Mouse (Mus musculus) embryonic facial prominence, embryonic 12.5 days (tissue): ENCODE measurements at regions not wholly inside any gene's neighbourhood (a gene's known extent, or its start where the extent isn't known, plus 50 kb on each side); places are given as distances from the start of the nearest gene placed in this dataset.

Experiments
- ATAC-seq: fragments of 200-750 bp; cut with Nextera tagmentation; 2 replicates; pipeline ENCODE4 v1.8.0; 2017; ENCODE audit not compliant: insufficient number of reproducible peaks, insufficient read depth, low FRiP score, low TSS enrichment
- H3K27ac ChIP-seq: fragments of 300-500 bp; sonication (generic); 2 replicates; pipeline ENCODE4 v1.5.1; 2016; ENCODE audit warnings: mild to moderate bottlenecking
- H3K27me3 ChIP-seq: fragments of 300-500 bp; sonication (generic); 2 replicates; pipeline ENCODE4 v1.6.1; 2016; ENCODE audit warnings: mild to moderate bottlenecking, moderate library complexity
- H3K36me3 ChIP-seq: fragments of 300-500 bp; sonication (generic); 2 replicates; pipeline ENCODE4 v1.6.1; 2016; ENCODE audit warnings: mild to moderate bottlenecking
- H3K4me1 ChIP-seq: fragments of 300-500 bp; sonication (generic); 2 replicates; pipeline ENCODE4 v1.6.1; 2016
- H3K4me2 ChIP-seq: fragments of 300-500 bp; sonication (generic); replicated peaks from 2 replicates; pipeline ENCODE4 v1.6.1; 2016; ENCODE audit warnings: mild to moderate bottlenecking, moderate library complexity
- H3K4me3 ChIP-seq: fragments of 300-500 bp; sonication (generic); 2 replicates; pipeline ENCODE4 v1.5.1; 2016; ENCODE audit warnings: mild to moderate bottlenecking
- H3K9ac ChIP-seq: fragments of 300-500 bp; sonication (generic); 2 replicates; pipeline ENCODE4 v1.6.1; 2016; ENCODE audit warnings: mild to moderate bottlenecking, moderate library complexity
- H3K9me3 ChIP-seq: fragments of 300-500 bp; sonication (generic); 2 replicates; pipeline ENCODE4 v1.6.1; 2016; ENCODE audit warnings: mild to moderate bottlenecking, moderate library complexity
- WGBS: fragments of 180-500 bp; shearing (Covaris S2); methylation state at CpG from one replicate; pipeline ENCODE4 v1.1.7; 2016; 5-methylcytosine and 5-hydroxymethylcytosine counted together

- Histone ChIP-seq H3K9me3 (peaks cover 5% of the 10 kb centered on the region; the same call in 1 of the 2 replicates), H3K36me3 (no peaks in the 10 kb centered on the region), H3K27ac (no peak overlapping the region), H3K9ac (no peak overlapping the region), H3K27me3 (no peaks in the 10 kb centered on the region), H3K4me1 (no peaks in the 10 kb centered on the region), H3K4me2 (no peak overlapping the region), H3K4me3 (no peak overlapping the region)
- WGBS: 83% methylated on average over 13 of the region's 13 CpGs
- no peak for ATAC-seq
Measured at GRCm38 (mm10) chr1:42152175-42152790, 543.3 kb upstream of the Pou3f3 start.

GRCm38 (mm10) chr1:42152916-42153315 is 542.7 kb upstream of the Pou3f3 start:
- Histone ChIP-seq H3K9ac (no peak overlapping the region), H3K27me3 (no peaks in the 10 kb centered on the region), H3K36me3 (no peaks in the 10 kb centered on the region), H3K4me3 (no peak overlapping the region), H3K9me3 (peaks cover 5% of the 10 kb centered on the region; the same call in 1 of the 2 replicates), H3K27ac (no peak overlapping the region), H3K4me1 (no peaks in the 10 kb centered on the region), H3K4me2 (no peak overlapping the region)
- ATAC-seq: no peak
- 43% methylated on average over 3 of the region's 3 CpGs for WGBS

GRCm38 (mm10) chr1:42167790-42168572 is 527.6 kb upstream of the Pou3f3 start:
- no peak for ATAC-seq
- no peaks in the 10 kb centered on the region for H3K36me3 ChIP-seq
- no peaks in the 10 kb centered on the region for H3K27me3 ChIP-seq
- no peak overlapping the region for H3K27ac ChIP-seq
- H3K4me2 ChIP-seq: no peak overlapping the region
- H3K9me3 ChIP-seq: no peaks in the 10 kb centered on the region
- H3K4me3 ChIP-seq: no peak overlapping the region
- no peak overlapping the region for H3K9ac ChIP-seq
- no peaks in the 10 kb centered on the region for H3K4me1 ChIP-seq
- 87% methylated on average over 7 of the region's 7 CpGs for WGBS

GRCm38 (mm10) chr1:42169505-42169904 is 526.1 kb upstream of the Pou3f3 start:
- Histone ChIP-seq H3K4me1 (no peaks in the 10 kb centered on the region), H3K9me3 (no peaks in the 10 kb centered on the region), H3K4me2 (no peak overlapping the region), H3K4me3 (no peak overlapping the region), H3K36me3 (no peaks in the 10 kb centered on the region), H3K27me3 (no peaks in the 10 kb centered on the region), H3K27ac (no peak overlapping the region), H3K9ac (no peak overlapping the region)
- ATAC-seq: no peak
- WGBS: 75% methylated on average over 3 of the region's 3 CpGs

- Histone ChIP-seq H3K9ac (no peak overlapping the region), H3K4me2 (no peak overlapping the region), H3K4me3 (no peak overlapping the region), H3K27me3 (no peaks in the 10 kb centered on the region), H3K27ac (no peak overlapping the region), H3K9me3 (no peaks in the 10 kb centered on the region), H3K36me3 (no peaks in the 10 kb centered on the region), H3K4me1 (no peaks in the 10 kb centered on the region)
- no peak for ATAC-seq
Measured at GRCm38 (mm10) chr1:42186295-42186694, 509.3 kb upstream of the Pou3f3 start.

GRCm38 (mm10) chr1:42228098-42228497 is 467.5 kb upstream of the Pou3f3 start:
- Histone ChIP-seq H3K4me1 (peaks cover 3% of the 10 kb centered on the region; the same call in 1 of the 2 replicates), H3K4me3 (no peak overlapping the region), H3K4me2 (no peak overlapping the region), H3K27ac (no peak overlapping the region), H3K9ac (no peak overlapping the region), H3K9me3 (no peaks in the 10 kb centered on the region), H3K27me3 (no peaks in the 10 kb centered on the region), H3K36me3 (no peaks in the 10 kb centered on the region)
- ATAC-seq: no peak
- WGBS: 66% methylated on average over 1 of the region's 1 CpGs

- ATAC-seq: no peak
- Histone ChIP-seq H3K9me3 (no peaks in the 10 kb centered on the region), H3K36me3 (no peaks in the 10 kb centered on the region), H3K4me1 (peaks cover 3% of the 10 kb centered on the region; the same call in 1 of the 2 replicates), H3K4me2 (no peak overlapping the region), H3K27me3 (no peaks in the 10 kb centered on the region), H3K27ac (no peak overlapping the region), H3K4me3 (no peak overlapping the region), H3K9ac (no peak overlapping the region)
- WGBS: 75% methylated on average over 12 of the region's 12 CpGs
Measured at GRCm38 (mm10) chr1:42229711-42230110, 465.9 kb upstream of the Pou3f3 start.

GRCm38 (mm10) chr1:42230469-42231040 is 465.0 kb upstream of the Pou3f3 start:
- H3K4me1 ChIP-seq: peaks cover 3% of the 10 kb centered on the region; the same call in 1 of the 2 replicates
- H3K36me3 ChIP-seq: no peaks in the 10 kb centered on the region
- 93% methylated on average over 21 of the region's 21 CpGs for WGBS
- H3K27ac ChIP-seq: no peak overlapping the region
- ATAC-seq: no peak
- H3K4me2 ChIP-seq: no peak overlapping the region
- H3K9me3 ChIP-seq: no peaks in the 10 kb centered on the region
- H3K9ac ChIP-seq: no peak overlapping the region
- no peak overlapping the region for H3K4me3 ChIP-seq
- no peaks in the 10 kb centered on the region for H3K27me3 ChIP-seq

GRCm38 (mm10) chr1:42231091-42231490 is 464.5 kb upstream of the Pou3f3 start:
- Histone ChIP-seq H3K9me3 (no peaks in the 10 kb centered on the region), H3K27ac (no peak overlapping the region), H3K4me3 (no peak overlapping the region), H3K36me3 (no peaks in the 10 kb centered on the region), H3K4me2 (no peak overlapping the region), H3K4me1 (peaks cover 3% of the 10 kb centered on the region; the same call in 1 of the 2 replicates), H3K9ac (no peak overlapping the region), H3K27me3 (no peaks in the 10 kb centered on the region)
- 59% methylated on average over 5 of the region's 5 CpGs for WGBS
- no peak for ATAC-seq

- WGBS: 79% methylated on average over 5 of the region's 5 CpGs
- no peaks in the 10 kb centered on the region for H3K36me3 ChIP-seq
- no peak overlapping the region for H3K27ac ChIP-seq
- no peaks in the 10 kb centered on the region for H3K9me3 ChIP-seq
- no peaks in the 10 kb centered on the region for H3K27me3 ChIP-seq
- ATAC-seq: no peak
- H3K4me3 ChIP-seq: no peak overlapping the region
- H3K4me1 ChIP-seq: peaks cover 3% of the 10 kb centered on the region; the same call in 1 of the 2 replicates
- H3K4me2 ChIP-seq: no peak overlapping the region
- H3K9ac ChIP-seq: no peak overlapping the region
Measured at GRCm38 (mm10) chr1:42231897-42232296, 463.7 kb upstream of the Pou3f3 start.

GRCm38 (mm10) chr1:42232716-42233115 is 462.9 kb upstream of the Pou3f3 start:
- H3K27ac ChIP-seq: no peak overlapping the region
- no peak for ATAC-seq
- 51% methylated on average over 6 of the region's 6 CpGs for whole genome bisulfite sequencing
- H3K9me3 ChIP-seq: no peaks in the 10 kb centered on the region
- H3K4me1 ChIP-seq: peaks cover 3% of the 10 kb centered on the region; the same call in 1 of the 2 replicates
- no peak overlapping the region for H3K4me3 ChIP-seq
- no peaks in the 10 kb centered on the region for H3K27me3 ChIP-seq
- H3K4me2 ChIP-seq: no peak overlapping the region
- no peaks in the 10 kb centered on the region for H3K36me3 ChIP-seq
- H3K9ac ChIP-seq: no peak overlapping the region

GRCm38 (mm10) chr1:42233289-42233688 is 462.3 kb upstream of the Pou3f3 start:
- Histone ChIP-seq H3K9ac (no peak overlapping the region), H3K4me2 (0 out of 2 replicates have a peak overlapping the region, but pooled peaks have one; percentile 13), H3K9me3 (no peaks in the 10 kb centered on the region), H3K27me3 (no peaks in the 10 kb centered on the region), H3K4me1 (peaks cover 3% of the 10 kb centered on the region; the same call in 1 of the 2 replicates), H3K27ac (no peak overlapping the region), H3K36me3 (no peaks in the 10 kb centered on the region), H3K4me3 (no peak overlapping the region)
- WGBS: 9% methylated on average over 10 of the region's 10 CpGs
- ATAC-seq: peak; percentile 74
